Mouse (Mus musculus) bone marrow macrophage, adult 2 months (primary cell): ENCODE data around the gene Rtkn2.

ENCODE experiments used
- CTCF ChIP-seq: IDR thresholded peaks from 2 replicates; pipeline ENCODE4 v1.5.1; 2012; ENCODE audit warnings: low read depth, mild to moderate bottlenecking, low read length, moderate library complexity
- POLR2A ChIP-seq: IDR thresholded peaks from 2 replicates; pipeline ENCODE4 v1.6.1; 2012; ENCODE audit warnings: mild to moderate bottlenecking, low read depth, low read length, borderline replicate concordance

DNA sequence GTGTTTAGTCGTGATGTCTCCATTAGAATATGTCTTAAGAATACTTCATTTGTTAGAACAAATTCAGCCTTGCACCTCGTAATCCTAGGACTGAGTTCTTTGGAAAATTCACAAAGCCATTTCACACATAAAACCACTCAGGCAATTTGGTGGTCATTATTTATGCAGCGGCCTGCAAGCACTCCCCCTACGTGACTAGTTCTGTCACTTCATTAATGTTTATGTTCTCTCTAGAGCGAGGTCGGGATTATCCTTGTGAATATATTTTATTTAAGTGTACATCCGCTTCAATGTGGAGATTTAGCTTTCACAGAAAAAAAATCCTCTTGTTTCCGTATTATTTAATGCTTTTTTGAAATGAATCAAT, 81.9 kb downstream of the Rtkn2 start:
- TF ChIP-seq POLR2A = no peak
- TF ChIP-seq CTCF = no peak
